Mouse (Mus musculus): ENCODE measurements around the gene 1110004F10Rik. TPM values are rescaled to one million over a fixed set of nuclear protein-coding genes. Genes with fewer than 3 reads are reported as not detected.

1110004F10Rik gene
- polyA plus RNA-seq, 1 experiment from 2014 or later: 156 TPM

- no peak for ATAC-seq (ENCODE audit: extremely low read depth, insufficient number of reproducible peaks, low FRiP score, low TSS enrichment)
- Histone ChIP-seq H3K4me3 (no peak overlapping the region), H3K27ac (replicated peaks) (no peak overlapping the region), H3K9ac (no peak overlapping the region), H3K27me3 (replicated peaks) (no peaks in the 10 kb centered on the region), H3K36me3 (peaks cover 84% of the 10 kb centered on the region), H3K4me2 (no peak overlapping the region), H3K9me3 (no peaks in the 10 kb centered on the region), H3K4me1 (peaks cover 4% of the 10 kb centered on the region; the same call in 1 of the 2 replicates)
- WGBS: 51% methylated on average over 2 of the region's 2 CpGs
These were observed 114.7 kb downstream of the 1110004F10Rik start for GRCm38 (mm10) chr7:116153781-116154368.

Other genes starting within 250 kb of the 1110004F10Rik start
- 27.2 and 30.0 TPM in 2 replicates for gene Sox6, start 601 bp upstream of the 1110004F10Rik start, polyA plus RNA-seq (2015; fragmentation: Nextera tagmentation; extraction: Ambion mirVana)
- gene Gm4353, start 45.2 kb downstream of the 1110004F10Rik start, polyA plus RNA-seq (2015; fragmentation: Nextera tagmentation; extraction: Ambion mirVana): 0.11 and 0.52 TPM in 2 replicates